Mouse (Mus musculus): Measurements from ENCODE around the gene Eaf2. TPM values are rescaled to one million over a fixed set of nuclear protein-coding genes. Genes with fewer than 3 reads are reported as not detected.

Gene Eaf2
- polyA plus RNA-seq, 1 experiment from 2014 or later, result 1.7 TPM

GRCm38 (mm10) chr16:36771703-36772102 is 103.1 kb downstream of the Eaf2 start:
- TF ChIP-seq CTCF (IDR thresholded peaks at IDR 0.05), result no peak
- DNase-seq (ENCODE audit: low read depth, low spot score), result no peak
- ChIA-PET CTCF (interaction anchor here (1.0 to 1.2 kb wide), 2 partner anchors 9 to 40 kb away, joined by 3 read pairs; no protein-coding TSS in a partner anchor), POLR2A (no interaction called here)
- H3K27me3 ChIP-seq, result no peaks in the 10 kb centered on the region
- ATAC-seq, result no peak
- in situ Hi-C loops (cut with MboI; ENCODE audit: low pct_unique_long_range_greater_than_20kb), result no loop called here

- POLR2A ChIA-PET, result no interaction called here
- CTCF ChIA-PET, result interaction anchor here (0.9 to 1.0 kb wide), 3 partner anchors 21 to 264 kb away, joined by 3 read pairs; no protein-coding TSS in a partner anchor
- in situ Hi-C loops (cut with MboI; ENCODE audit: low pct_unique_long_range_greater_than_20kb), result no loop called here
- no peak for DNase-seq (ENCODE audit: low read depth, low spot score)
- peak; percentile 35 for ATAC-seq
- H3K27me3 ChIP-seq, result no peaks in the 10 kb centered on the region
- TF ChIP-seq CTCF (IDR thresholded peaks at IDR 0.05), result no peak
Measured at GRCm38 (mm10) chr16:36771244-36771643, 103.6 kb downstream of the Eaf2 start.

GRCm38 (mm10) chr16:36770830-36771229 is 104.0 kb downstream of the Eaf2 start:
- in situ Hi-C loops (cut with MboI; ENCODE audit: low pct_unique_long_range_greater_than_20kb), result no loop called here
- no peak for TF ChIP-seq CTCF (IDR thresholded peaks at IDR 0.05)
- CTCF ChIA-PET, result interaction anchor here (0.7 to 1.1 kb wide), 5 partner anchors 12 to 264 kb away, joined by 3 read pairs; no protein-coding TSS in a partner anchor
- ATAC-seq (peak; percentile 90), DNase-seq (ENCODE audit: low read depth, low spot score) (peak; percentile 51)
- POLR2A ChIA-PET, result no interaction called here
- H3K27me3 ChIP-seq, result no peaks in the 10 kb centered on the region

GRCm38 (mm10) chr16:36770191-36770771 is 104.5 kb downstream of the Eaf2 start:
- no peak for TF ChIP-seq CTCF (IDR thresholded peaks at IDR 0.05)
- ChIA-PET CTCF (interaction anchor here (0.7 to 1.1 kb wide), 5 partner anchors 11 to 263 kb away, joined by 3 read pairs; no protein-coding TSS in a partner anchor), POLR2A (no interaction called here)
- no peaks in the 10 kb centered on the region for H3K27me3 ChIP-seq
- ATAC-seq (no peak), DNase-seq (ENCODE audit: low read depth, low spot score) (no peak)
- in situ Hi-C loops (cut with MboI; ENCODE audit: low pct_unique_long_range_greater_than_20kb), result no loop called here

GRCm38 (mm10) chr16:36751979-36752378 is 122.8 kb downstream of the Eaf2 start:
- TF ChIP-seq CTCF (IDR thresholded peaks at IDR 0.05), result no peak
- no peak for ATAC-seq
- CTCF ChIA-PET, result no interaction called here
- H3K27me3 ChIP-seq, result peaks cover 29% of the 10 kb centered on the region
- in situ Hi-C loops (cut with MboI; ENCODE audit: low pct_unique_long_range_greater_than_20kb), result no loop called here
- DNase-seq (ENCODE audit: low read depth, low spot score), result no peak
- POLR2A ChIA-PET, result interaction anchor here (0.6 kb wide), 1 partner anchor 30 kb away, joined by 3 read pairs; no protein-coding TSS in a partner anchor

GRCm38 (mm10) chr16:36747767-36748166 is 127.0 kb downstream of the Eaf2 start:
- POLR2A ChIA-PET, result no interaction called here
- in situ Hi-C loops (cut with MboI; ENCODE audit: low pct_unique_long_range_greater_than_20kb), result no loop called here
- CTCF ChIA-PET, result no interaction called here
- DNase-seq (ENCODE audit: low read depth, low spot score), result no peak
- ATAC-seq, result no peak
- peaks cover 43% of the 10 kb centered on the region for H3K27me3 ChIP-seq
- TF ChIP-seq CTCF (IDR thresholded peaks at IDR 0.05), result no peak

- peaks cover 39% of the 10 kb centered on the region for H3K27me3 ChIP-seq
- in situ Hi-C loops (cut with MboI; ENCODE audit: low pct_unique_long_range_greater_than_20kb), result no loop called here
- no peak for ATAC-seq
- POLR2A ChIA-PET, result no interaction called here
- DNase-seq (ENCODE audit: low read depth, low spot score), result no peak
- no peak for TF ChIP-seq CTCF (IDR thresholded peaks at IDR 0.05)
- CTCF ChIA-PET, result no interaction called here
Measured at GRCm38 (mm10) chr16:36747068-36747467, 127.7 kb downstream of the Eaf2 start.

GRCm38 (mm10) chr16:36743580-36743979 is 131.2 kb downstream of the Eaf2 start:
- H3K27me3 ChIP-seq, result peaks cover 41% of the 10 kb centered on the region
- CTCF ChIA-PET, result no interaction called here
- DNase-seq (ENCODE audit: low read depth, low spot score), result no peak
- no peak for TF ChIP-seq CTCF (IDR thresholded peaks at IDR 0.05)
- POLR2A ChIA-PET, result no interaction called here
- no peak for ATAC-seq
- in situ Hi-C loops (cut with MboI; ENCODE audit: low pct_unique_long_range_greater_than_20kb), result no loop called here

Other genes starting within 250 kb of the Eaf2 start
- gene Cd86, start 208.9 kb downstream of the Eaf2 start, polyA plus RNA-seq (2021), result not detected
- not detected for gene Ildr1, start 181.0 kb downstream of the Eaf2 start, polyA plus RNA-seq (2021)
- gene Slc15a2, start 90.0 kb downstream of the Eaf2 start, polyA plus RNA-seq (2021), result 0.30 TPM
- gene Iqcb1, start 46.6 kb downstream of the Eaf2 start, polyA plus RNA-seq (2021), result 26.0 TPM
- gene Golgb1, start 137 bp upstream of the Eaf2 start, polyA plus RNA-seq (2021), result 47.0 TPM
- not detected for gene Hcls1, start 60.0 kb upstream of the Eaf2 start, polyA plus RNA-seq (2021)
- 0.01 TPM for gene Fbxo40, start 115.5 kb upstream of the Eaf2 start, polyA plus RNA-seq (2021)
- gene Polq, start 136.8 kb upstream of the Eaf2 start, polyA plus RNA-seq (2021), result 3.8 TPM